Mouse (Mus musculus) hindbrain, embryonic 10.5 days (tissue): ENCODE results near the gene Apol8. TPM values are rescaled to one million over a fixed set of nuclear protein-coding genes. Genes with fewer than 3 reads are reported as not detected.
"Not testable (repeated sequence)": the region's sequence is repeated elsewhere in the genome, so short reads cannot be mapped to it uniquely, and the experiment has no call there.

ENCODE experiments used
- DNase-seq: peaks from one replicate; pipeline ENCODE4 v3.0.0-alpha.2; 2017; ENCODE audit warnings: low spot score
- H3K27ac ChIP-seq: fragments of 300-500 bp; sonication (generic); 2 replicates; pipeline ENCODE4 v1.5.1; 2016; ENCODE audit warnings: mild to moderate bottlenecking, moderate library complexity
- H3K27me3 ChIP-seq: fragments of 300-500 bp; sonication (generic); 2 replicates; pipeline ENCODE4 v1.6.1; 2016; ENCODE audit warnings: mild to moderate bottlenecking; ENCODE audit not compliant: poor library complexity, insufficient read depth, severe bottlenecking
- H3K36me3 ChIP-seq: fragments of 300-500 bp; sonication (generic); 2 replicates; pipeline ENCODE4 v1.6.1; 2016; ENCODE audit warnings: mild to moderate bottlenecking, moderate library complexity
- H3K4me1 ChIP-seq: fragments of 300-500 bp; sonication (generic); replicated peaks from 2 replicates; pipeline ENCODE4 v1.6.1; 2016; ENCODE audit warnings: mild to moderate bottlenecking
- H3K4me3 ChIP-seq: fragments of 300-500 bp; sonication (generic); 2 replicates; pipeline ENCODE4 v1.5.1; 2016; ENCODE audit warnings: mild to moderate bottlenecking, moderate library complexity
- H3K9me3 ChIP-seq: fragments of 300-500 bp; sonication (generic); 2 replicates; pipeline ENCODE4 v1.6.1; 2016; ENCODE audit warnings: mild to moderate bottlenecking, moderate library complexity
- WGBS: fragments of 180-500 bp; shearing (Covaris S2); methylation state at CpG from one replicate; pipeline ENCODE4 v1.1.7; 2016; 5-methylcytosine and 5-hydroxymethylcytosine counted together
- polyA plus RNA-seq: library from polyadenylated mRNA; unstranded; fragments of >200 nt; fragmentation: Nextera tagmentation; extraction: Ambion mirVana; gene quantifications from 2 replicates; pipeline ENCODE4 v1.2.1, GENCODE M21; 2016

The Apol8 gene
- polyA plus RNA-seq, 1 experiment from 2014 or later: 0.20 TPM

GRCm38 (mm10) chr15:77757586-77758226, 903 bp upstream of the Apol8 start:
- Histone ChIP-seq H3K27ac (no peak overlapping the region), H3K4me1 (0 out of 2 replicates have a peak, but pooled peaks cover 2% of the 10 kb centered on the region), H3K36me3 (peaks cover 33% of the 10 kb centered on the region), H3K4me3 (no peak overlapping the region), H3K27me3 (no peaks in the 10 kb centered on the region), H3K9me3 (no peaks in the 10 kb centered on the region)
- DNase-seq: no peak
- WGBS: 84% methylated on average over 4 of the region's 4 CpGs

- Histone ChIP-seq H3K4me3 (no peak overlapping the region), H3K36me3 (peaks cover 16% of the 10 kb centered on the region), H3K27me3 (no peaks in the 10 kb centered on the region), H3K4me1 (0 out of 2 replicates have a peak, but pooled peaks cover 6% of the 10 kb centered on the region), H3K9me3 (no peaks in the 10 kb centered on the region), H3K27ac (no peak overlapping the region)
- WGBS: 77% methylated on average over 2 of the region's 2 CpGs
- no peak for DNase-seq
Observed at GRCm38 (mm10) chr15:77756081-77756480, 722 bp downstream of the Apol8 start.

- Histone ChIP-seq H3K4me1 (0 out of 2 replicates have a peak, but pooled peaks cover 6% of the 10 kb centered on the region), H3K27me3 (no peaks in the 10 kb centered on the region), H3K4me3 (no peak overlapping the region), H3K36me3 (peaks cover 7% of the 10 kb centered on the region), H3K27ac (no peak overlapping the region), H3K9me3 (no peaks in the 10 kb centered on the region)
- no CpG with 5 or more reads among the region's 2 CpGs for WGBS
- no peak for DNase-seq
Observed at GRCm38 (mm10) chr15:77755132-77755531, 1.7 kb downstream of the Apol8 start.

- H3K9me3 ChIP-seq: no peaks in the 10 kb centered on the region
- no peak overlapping the region for H3K27ac ChIP-seq
- WGBS: 62% methylated on average over 11 of the region's 11 CpGs
- no peak for DNase-seq
- H3K4me1 ChIP-seq: 0 out of 2 replicates have a peak, but pooled peaks cover 6% of the 10 kb centered on the region
- H3K36me3 ChIP-seq: no peaks in the 10 kb centered on the region
- no peak overlapping the region for H3K4me3 ChIP-seq
- H3K27me3 ChIP-seq: no peaks in the 10 kb centered on the region
Observed at GRCm38 (mm10) chr15:77752443-77752842, 4.4 kb downstream of the Apol8 start.

- Histone ChIP-seq H3K9me3 (no peaks in the 10 kb centered on the region), H3K36me3 (no peaks in the 10 kb centered on the region), H3K4me1 (0 out of 2 replicates have a peak, but pooled peaks cover 6% of the 10 kb centered on the region), H3K4me3 (no peak overlapping the region), H3K27ac (no peak overlapping the region), H3K27me3 (no peaks in the 10 kb centered on the region)
- WGBS: 29% methylated on average over 1 of the region's 1 CpGs
- no peak for DNase-seq
Observed at GRCm38 (mm10) chr15:77750461-77750860, 6.3 kb downstream of the Apol8 start.

GRCm38 (mm10) chr15:77749717-77750116, 7.1 kb downstream of the Apol8 start:
- DNase-seq: no peak
- H3K27ac ChIP-seq: no peak overlapping the region
- WGBS: 91% methylated on average over 10 of the region's 10 CpGs
- no peaks in the 10 kb centered on the region for H3K9me3 ChIP-seq
- H3K36me3 ChIP-seq: no peaks in the 10 kb centered on the region
- H3K4me3 ChIP-seq: no peak overlapping the region
- H3K4me1 ChIP-seq: 0 out of 2 replicates have a peak, but pooled peaks cover 6% of the 10 kb centered on the region
- no peaks in the 10 kb centered on the region for H3K27me3 ChIP-seq

- no peaks in the 10 kb centered on the region for H3K27me3 ChIP-seq
- no peaks in the 10 kb centered on the region for H3K36me3 ChIP-seq
- no peaks in the 10 kb centered on the region for H3K9me3 ChIP-seq
- no peak for DNase-seq
- H3K4me3 ChIP-seq: no peak overlapping the region
- WGBS: 95% methylated on average over 3 of the region's 3 CpGs
- 0 out of 2 replicates have a peak, but pooled peaks cover 6% of the 10 kb centered on the region for H3K4me1 ChIP-seq
- no peak overlapping the region for H3K27ac ChIP-seq
Observed at GRCm38 (mm10) chr15:77748414-77748813, 8.4 kb downstream of the Apol8 start.

- no peak overlapping the region for H3K4me3 ChIP-seq
- no peaks in the 10 kb centered on the region for H3K4me1 ChIP-seq
- no peaks in the 10 kb centered on the region for H3K27me3 ChIP-seq
- 91% methylated on average over 1 of the region's 1 CpGs for WGBS
- no peaks in the 10 kb centered on the region for H3K36me3 ChIP-seq
- H3K9me3 ChIP-seq: no peaks in the 10 kb centered on the region
- no peak for DNase-seq
- no peak overlapping the region for H3K27ac ChIP-seq
Observed at GRCm38 (mm10) chr15:77746326-77746725, 10.5 kb downstream of the Apol8 start.

GRCm38 (mm10) chr15:77745081-77745480, 11.7 kb downstream of the Apol8 start:
- Histone ChIP-seq H3K27ac (no peak overlapping the region), H3K9me3 (no peaks in the 10 kb centered on the region), H3K4me1 (no peaks in the 10 kb centered on the region), H3K4me3 (no peak overlapping the region), H3K36me3 (no peaks in the 10 kb centered on the region), H3K27me3 (no peaks in the 10 kb centered on the region)
- DNase-seq: no peak

GRCm38 (mm10) chr15:77744632-77745031, 12.2 kb downstream of the Apol8 start:
- no peaks in the 10 kb centered on the region for H3K36me3 ChIP-seq
- H3K27ac ChIP-seq: no peak overlapping the region

GRCm38 (mm10) chr15:77741556-77741955, 15.2 kb downstream of the Apol8 start:
- not testable (repeated sequence) for H3K27ac ChIP-seq, H3K36me3 ChIP-seq, DNase-seq, H3K9me3 ChIP-seq, H3K4me3 ChIP-seq, H3K4me1 ChIP-seq, H3K27me3 ChIP-seq
- WGBS: 91% methylated on average over 6 of the region's 6 CpGs

More at GRCm38 (mm10) chr15:77744632-77745031, 12.2 kb downstream of the Apol8 start:
- WGBS: 46% methylated on average over 5 of the region's 5 CpGs
- Histone ChIP-seq H3K4me3 (no peak overlapping the region), H3K4me1 (no peaks in the 10 kb centered on the region), H3K27me3 (no peaks in the 10 kb centered on the region), H3K9me3 (no peaks in the 10 kb centered on the region)
- DNase-seq: no peak

GRCm38 (mm10) chr15:77740511-77741297, 16.1 kb downstream of the Apol8 start:
- DNase-seq: no peak

GRCm38 (mm10) chr15:77733903-77734302, 22.9 kb downstream of the Apol8 start:
- not testable (repeated sequence) for H3K4me1 ChIP-seq, H3K36me3 ChIP-seq, H3K27ac ChIP-seq, DNase-seq, H3K27me3 ChIP-seq, H3K9me3 ChIP-seq, H3K4me3 ChIP-seq
- 67% methylated on average over 4 of the region's 4 CpGs for WGBS

More at GRCm38 (mm10) chr15:77740511-77741297, 16.1 kb downstream of the Apol8 start:
- Histone ChIP-seq H3K27me3 (no peaks in the 10 kb centered on the region), H3K27ac (no peak overlapping the region), H3K4me3 (no peak overlapping the region), H3K4me1 (no peaks in the 10 kb centered on the region), H3K9me3 (no peaks in the 10 kb centered on the region), H3K36me3 (no peaks in the 10 kb centered on the region)
- WGBS: 79% methylated on average over 9 of the region's 9 CpGs
